ENCODE assay signal across 9 mouse cellular contexts in the genomic region with DNA sequence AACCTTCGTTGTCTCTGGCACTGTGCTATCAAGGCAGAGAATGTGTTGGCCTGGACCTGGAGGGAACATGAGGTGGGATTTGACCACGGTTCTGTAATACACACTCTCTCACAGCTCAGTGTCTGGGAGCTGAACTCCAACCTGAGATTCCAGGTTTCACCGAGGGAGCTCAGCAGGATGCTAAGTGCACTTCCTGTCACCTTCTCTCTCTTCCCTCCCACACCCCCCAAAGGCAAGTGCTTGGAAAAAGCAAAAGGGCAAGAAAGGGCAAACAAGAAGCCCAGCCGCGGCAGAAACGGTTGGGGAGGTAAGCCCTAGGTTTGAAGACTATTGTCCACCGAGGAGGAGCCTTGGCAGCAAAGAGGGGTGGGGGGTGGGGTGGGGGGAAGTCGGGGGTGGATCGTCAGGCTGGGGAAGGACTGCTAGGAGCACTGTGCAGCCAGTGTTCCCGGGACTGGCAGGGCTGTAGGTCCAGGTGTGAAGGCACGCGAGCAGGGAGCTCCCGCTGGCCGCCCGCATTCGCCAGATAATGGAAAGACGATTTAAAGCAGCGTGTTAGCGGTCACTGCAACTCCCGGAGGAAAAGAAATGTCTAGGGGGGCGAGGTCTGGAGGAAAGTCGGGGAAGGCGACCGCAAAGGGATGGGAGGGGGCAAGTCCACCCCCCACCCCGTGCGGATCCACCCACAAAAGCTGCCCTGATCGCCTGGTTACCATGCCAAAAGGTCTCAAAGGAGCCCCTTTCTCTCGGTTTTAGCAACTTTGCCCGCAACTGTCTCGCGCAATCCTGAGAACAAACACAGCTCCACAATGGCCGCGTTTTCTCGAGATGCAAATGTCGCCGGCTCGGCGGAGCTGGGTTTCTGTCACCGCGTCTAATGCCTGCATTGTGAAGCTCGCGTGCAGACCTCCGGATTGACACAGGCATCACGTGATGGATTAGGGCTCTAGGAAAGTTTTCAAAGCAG. TPM values are rescaled to one million over a fixed set of nuclear protein-coding genes. Genes with fewer than 3 reads are reported as not detected.
A peak's percentile ranks its signal among the peaks of the same experiment; 100 is the strongest.
DNase-seq lines count a peak whose midpoint lies in the region; ATAC-seq and TF ChIP-seq lines count a peak whose summit lies in the region.
"Had no signal": no experiment of that assay in that cellular context is flagged by ENCODE, and none has a peak within 500 bp of the region (broad histone marks: within the 10 kb centered on the region; RNA-seq: fewer than 3 reads in every experiment).

No protein-coding gene starts in this region.

- H3K9me3 ChIP-seq in E14TG2a.4 (ENCODE audit: low read length) = peaks cover 10% of the 10 kb centered on the region
- no peaks in the 10 kb centered on the region for H3K9me3 ChIP-seq in forebrain, embryonic 15.5 days
- no peaks in the 10 kb centered on the region for H3K9me3 ChIP-seq in limb, embryonic 13.5 days
- H3K9me3 ChIP-seq in stomach, embryonic 16.5 days (replicated peaks; ENCODE audit: control insufficient read depth, low read length) = no peaks in the 10 kb centered on the region; the same call in 1 of the 2 replicates

- DNase-seq in cerebellum, postnatal 10 days = peak; percentile 54 to 57
- DNase-seq in cerebellum, adult 9-10 months = no peak
- no peak for DNase-seq in adrenal gland, adult 8-10 months
- no peak for DNase-seq in adrenal gland, adult 18-20 months (ENCODE audit: low spot score in 2 of 2)

- no peaks in the 10 kb centered on the region for H3K36me3 ChIP-seq in E14TG2a.4 (ENCODE audit: insufficient read depth, low read length)
- no peaks in the 10 kb centered on the region for H3K36me3 ChIP-seq in forebrain, embryonic 15.5 days
- no peaks in the 10 kb centered on the region for H3K36me3 ChIP-seq in limb, embryonic 13.5 days
- no peaks in the 10 kb centered on the region for H3K36me3 ChIP-seq in stomach, embryonic 16.5 days (ENCODE audit: control insufficient read depth, insufficient read depth, low read length)

- peak overlapping the region; percentile 72 for H3K4me3 ChIP-seq in E14TG2a.4 (replicated peaks; ENCODE audit: low read length)
- H3K4me3 ChIP-seq in forebrain, embryonic 15.5 days = peak overlapping the region; percentile 61
- H3K4me3 ChIP-seq in limb, embryonic 13.5 days = peak overlapping the region; percentile 43
- peak overlapping the region; percentile 36 for H3K4me3 ChIP-seq in stomach, embryonic 16.5 days (replicated peaks; ENCODE audit: low read length)

- H3K9ac ChIP-seq in forebrain, embryonic 15.5 days (replicated peaks) = peak overlapping the region; percentile 82
- H3K9ac ChIP-seq in limb, embryonic 13.5 days = peak overlapping the region; percentile 32; the same call in 1 of the 2 replicates
- H3K9ac ChIP-seq in stomach, embryonic 16.5 days (ENCODE audit: low read length) = no peak overlapping the region

- H3K4me1 ChIP-seq in E14TG2a.4 (replicated peaks; ENCODE audit: low read depth, low read length) = peaks cover 56% of the 10 kb centered on the region
- peaks cover 54% of the 10 kb centered on the region for H3K4me1 ChIP-seq in forebrain, embryonic 15.5 days
- peaks cover 45% of the 10 kb centered on the region for H3K4me1 ChIP-seq in limb, embryonic 13.5 days
- peaks cover 35% of the 10 kb centered on the region for H3K4me1 ChIP-seq in stomach, embryonic 16.5 days (ENCODE audit: control insufficient read depth, insufficient read depth, low read length)

- H3K4me2 ChIP-seq in forebrain, embryonic 15.5 days (replicated peaks) = peak overlapping the region; percentile 91
- peak overlapping the region; percentile 76 for H3K4me2 ChIP-seq in limb, embryonic 13.5 days (replicated peaks)
- peak overlapping the region; percentile 58 for H3K4me2 ChIP-seq in stomach, embryonic 16.5 days (ENCODE audit: low read depth, low read length)

- peak; percentile 18 for ATAC-seq in forebrain, embryonic 15.5 days (replicated peaks)
- no peak for ATAC-seq in limb, embryonic 13.5 days (ENCODE audit: low FRiP score, low read depth)
- no peak for ATAC-seq in stomach, embryonic 16.5 days (ENCODE audit: insufficient read depth, low FRiP score)

- peak overlapping the region; percentile 81 for H3K27ac ChIP-seq in forebrain, embryonic 15.5 days (replicated peaks)
- H3K27ac ChIP-seq in limb, embryonic 13.5 days = no peak overlapping the region
- no peak overlapping the region for H3K27ac ChIP-seq in stomach, embryonic 16.5 days (ENCODE audit: low read length)

- TF ChIP-seq CTCF in E14TG2a.4 (conservative IDR thresholded peaks at IDR 0.05; ENCODE audit: low read length) = no peak

- WGBS in forebrain, embryonic 15.5 days = under 1% methylated on average over 44 of the region's 44 CpGs
- under 1% methylated on average over 44 of the region's 44 CpGs for WGBS in limb, embryonic 13.5 days
- WGBS in stomach, embryonic 16.5 days = 1% methylated on average over 44 of the region's 44 CpGs

- H3K27me3 ChIP-seq in E14TG2a.4 (ENCODE audit: insufficient read depth, low read length) = peaks cover 93% of the 10 kb centered on the region
- no peaks in the 10 kb centered on the region for H3K27me3 ChIP-seq in forebrain, embryonic 15.5 days
- H3K27me3 ChIP-seq in limb, embryonic 13.5 days = peaks cover 98% of the 10 kb centered on the region
- H3K27me3 ChIP-seq in stomach, embryonic 16.5 days (ENCODE audit: control insufficient read depth, insufficient read depth, low read length) = peaks cover 61% of the 10 kb centered on the region

RNA-seq across cellular contexts. Expression of gene Pcdh8, which starts 2.6 kb away (rescaled TPM):
- polyA plus RNA-seq in forebrain, embryonic 15.5 days (2015; fragmentation: Nextera tagmentation; extraction: Ambion mirVana) = 55.7 and 58.0 TPM in 2 replicates
- 4.8 TPM in 2 replicates for polyA plus RNA-seq in limb, embryonic 13.5 days (2015; fragmentation: Nextera tagmentation; extraction: Ambion mirVana)
- polyA plus RNA-seq in stomach, embryonic 16.5 days (2015; fragmentation: Nextera tagmentation; extraction: Ambion mirVana) = 0.27 and 0.32 TPM in 2 replicates
- under 1 TPM in 3 of 4 experiments, not detected in 1; 0.08 to 0.61 (median 0.21) TPM for total RNA-seq in adrenal gland, adult 8-10 months (2022)
- under 1 TPM in 1 of 2 experiments, not detected in 1; 0.43 TPM for total RNA-seq in adrenal gland, adult 18-20 months (2021)
- total RNA-seq: common myeloid progenitor, adult 5-6 weeks had no signal

Comparison
In these comparisons a context has a peak if more than half of its experiments do, and no peak if none do; other contexts are left out.
1. DNase-seq: peak in cerebellum, postnatal 10 days (2 of 2); none in cerebellum, adult 9-10 months (single experiment), adrenal gland, adult 8-10 months (single experiment) and adrenal gland, adult 18-20 months (0 of 2).
2. Peak in every context shown above with its lines, with median percentiles within 50 percentile points of each other: H3K4me3 ChIP-seq and H3K4me2 ChIP-seq.